Mouse (Mus musculus): Measurements from ENCODE around the gene Acoxl. TPM values are rescaled to one million over a fixed set of nuclear protein-coding genes. Genes with fewer than 3 reads are reported as not detected.

The Acoxl gene
- total RNA-seq, 2 experiments from 2014 or later = not detected

DNA sequence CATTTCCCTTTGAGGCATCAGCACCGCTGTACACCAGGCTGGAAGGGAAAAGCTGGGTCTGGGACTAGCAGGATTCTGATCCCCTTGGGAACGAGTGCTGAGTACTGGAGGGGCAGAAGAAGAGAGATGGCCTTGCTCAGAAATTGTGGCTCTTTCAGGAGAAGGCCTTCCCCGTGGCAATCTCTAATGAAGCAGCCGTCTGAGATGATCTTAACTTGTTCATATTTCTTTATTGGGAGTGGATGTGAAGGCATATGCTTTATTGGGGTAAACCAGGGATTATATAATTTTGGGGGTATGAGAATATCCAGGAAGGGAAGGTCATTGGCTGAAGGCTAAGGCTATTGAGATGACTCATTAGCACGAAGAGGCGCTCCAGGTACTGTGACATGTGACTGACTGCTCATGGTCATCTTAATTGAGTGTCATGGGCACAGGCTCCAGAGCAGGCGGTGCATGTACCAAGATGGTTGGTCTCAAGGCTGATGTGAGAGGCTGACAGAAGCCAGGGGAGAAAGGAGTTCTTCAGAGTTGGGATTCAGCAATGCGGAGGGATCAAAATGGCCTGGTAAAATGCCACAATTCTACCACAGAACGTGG is 195.5 kb downstream of the Acoxl start:
- no peak for DNase-seq

DNA sequence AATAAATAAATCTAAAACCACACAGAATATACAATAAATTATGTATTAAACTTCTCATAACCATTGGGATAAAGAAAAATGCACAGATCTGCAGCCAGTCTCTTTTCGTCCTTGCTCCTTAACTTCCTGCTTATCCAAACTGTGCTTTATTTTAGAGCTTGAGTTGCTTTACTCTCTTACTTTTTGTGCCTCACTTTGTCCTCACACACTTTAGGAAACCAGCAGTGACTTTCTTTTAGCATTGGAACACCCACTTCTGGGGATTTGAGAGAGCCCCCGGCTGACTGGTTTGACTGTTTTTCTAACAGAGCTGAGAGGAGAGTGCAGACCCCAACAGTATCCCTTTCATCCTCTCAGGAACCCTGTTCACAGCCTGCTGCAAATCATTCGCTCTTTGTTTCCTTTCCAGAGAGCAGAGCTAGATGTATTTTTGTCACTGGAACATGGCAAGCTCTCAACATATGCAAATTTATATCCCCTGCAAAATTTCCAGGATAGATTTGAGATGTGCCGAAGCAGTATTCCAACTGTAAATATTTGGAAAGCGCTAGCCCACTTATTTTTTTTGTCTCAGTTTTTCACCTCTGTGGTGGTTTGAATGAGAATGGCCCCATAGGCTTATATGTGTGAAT is 199.7 kb downstream of the Acoxl start:
- DNase-seq = no peak

DNA sequence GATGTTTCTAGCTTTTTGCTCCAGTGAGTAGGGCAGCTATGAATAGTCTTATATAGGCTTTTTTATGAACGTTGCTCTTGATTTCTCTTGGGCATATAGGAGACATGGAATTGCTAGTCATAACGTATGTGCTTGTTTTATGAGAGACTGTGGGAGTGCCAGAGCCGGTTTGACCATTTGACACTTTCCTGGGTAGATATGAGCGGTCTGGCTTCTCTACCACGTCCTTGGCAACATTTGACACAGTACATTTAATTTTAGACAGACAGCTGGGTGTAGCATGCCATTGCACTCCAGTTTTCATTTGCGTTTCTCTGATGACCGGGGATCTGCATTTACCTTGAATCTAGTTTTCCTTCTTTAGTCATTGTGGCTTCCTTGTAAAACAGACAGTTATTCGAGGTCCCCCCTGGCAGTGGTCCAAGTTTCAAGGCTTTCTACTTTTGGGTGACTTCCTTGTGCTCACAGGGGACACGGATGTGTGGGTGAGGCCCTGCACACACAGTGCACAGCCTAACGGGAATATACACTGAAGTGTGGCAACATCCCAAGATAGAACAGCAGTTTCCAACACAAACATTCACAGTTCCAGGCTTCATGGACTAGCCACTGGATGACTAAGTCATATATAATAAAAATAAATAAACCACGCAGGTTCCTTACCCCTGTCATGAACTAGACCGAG is 202.5 kb downstream of the Acoxl start:
- no peak for DNase-seq

DNA sequence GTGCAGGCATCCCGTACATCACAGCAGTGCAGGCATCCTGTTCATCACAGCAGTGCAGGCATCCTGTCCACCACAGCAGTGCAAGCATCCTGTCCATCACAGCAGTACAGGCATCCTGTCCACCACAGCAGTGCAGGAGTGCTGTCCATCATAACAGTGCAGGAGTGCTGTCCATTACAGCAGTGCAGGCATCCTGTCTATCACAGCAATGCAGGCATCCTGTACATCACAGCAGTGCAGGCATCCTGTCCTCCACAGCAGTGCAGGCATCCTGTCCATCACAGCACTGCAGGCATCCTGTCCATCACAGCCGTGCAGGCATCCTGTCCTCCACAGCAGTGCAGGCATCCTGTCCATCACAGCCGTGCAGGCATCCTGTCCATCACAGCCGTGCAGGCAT is 207.8 kb downstream of the Acoxl start:
- DNase-seq = no peak

DNA sequence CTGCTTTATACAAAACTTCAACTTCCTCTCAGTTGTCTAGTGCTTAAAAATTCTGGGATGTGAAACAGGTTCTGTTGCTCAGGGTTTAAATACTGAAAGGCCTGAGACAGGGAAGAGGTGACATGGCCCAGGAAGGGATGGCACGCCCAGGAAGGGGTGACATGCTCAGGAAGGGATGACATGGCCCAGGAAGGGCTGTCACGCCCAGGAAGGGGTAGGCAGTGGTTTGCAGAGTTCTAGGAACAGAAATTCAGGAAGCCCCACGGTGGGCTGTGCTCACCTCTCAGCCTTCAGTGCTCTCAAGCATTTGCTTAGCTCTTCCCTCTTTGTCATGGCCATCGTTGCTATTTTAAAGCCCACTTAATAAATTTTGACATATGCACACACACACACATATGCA is 216.2 kb downstream of the Acoxl start:
- no peak for DNase-seq

DNA sequence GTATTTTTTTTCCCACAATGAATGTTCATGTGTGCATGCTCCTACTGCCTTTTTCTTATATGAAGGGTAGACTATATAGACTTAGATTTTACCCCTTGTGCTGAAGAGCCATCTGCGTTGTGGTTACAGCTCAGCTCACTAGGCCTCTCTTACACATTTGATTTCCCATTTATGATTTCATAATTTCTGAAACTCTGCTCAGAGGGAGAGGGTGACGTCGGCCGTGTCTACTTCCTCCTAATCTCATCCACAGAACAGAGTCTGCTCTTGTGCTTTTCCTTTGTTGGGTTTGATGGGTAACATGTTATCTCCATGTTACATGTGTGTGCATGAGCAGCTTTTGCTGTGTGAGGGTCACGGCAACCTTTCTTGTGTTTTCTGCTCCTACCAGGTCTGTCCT is 219.2 kb downstream of the Acoxl start:
- no peak for DNase-seq

DNA sequence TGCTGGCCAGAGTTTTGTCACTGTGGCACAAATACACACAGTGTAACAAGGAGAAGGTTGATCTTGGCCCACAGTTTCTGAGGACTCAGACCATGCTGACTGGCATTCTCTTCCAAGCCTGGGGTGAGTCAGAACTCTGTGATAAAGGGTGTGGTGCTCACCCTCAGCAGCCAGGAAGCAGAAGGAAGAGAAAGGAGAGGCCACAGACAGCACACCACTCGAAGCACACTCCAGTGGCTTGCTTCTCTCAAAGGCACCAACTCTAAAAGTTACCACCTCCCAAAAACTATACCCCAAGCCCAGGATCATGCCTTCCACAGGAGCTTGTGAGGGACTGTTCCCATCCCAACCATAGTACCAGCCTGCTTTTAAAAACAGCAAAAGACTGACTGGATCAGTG is 220.0 kb downstream of the Acoxl start:
- DNase-seq = no peak

DNA sequence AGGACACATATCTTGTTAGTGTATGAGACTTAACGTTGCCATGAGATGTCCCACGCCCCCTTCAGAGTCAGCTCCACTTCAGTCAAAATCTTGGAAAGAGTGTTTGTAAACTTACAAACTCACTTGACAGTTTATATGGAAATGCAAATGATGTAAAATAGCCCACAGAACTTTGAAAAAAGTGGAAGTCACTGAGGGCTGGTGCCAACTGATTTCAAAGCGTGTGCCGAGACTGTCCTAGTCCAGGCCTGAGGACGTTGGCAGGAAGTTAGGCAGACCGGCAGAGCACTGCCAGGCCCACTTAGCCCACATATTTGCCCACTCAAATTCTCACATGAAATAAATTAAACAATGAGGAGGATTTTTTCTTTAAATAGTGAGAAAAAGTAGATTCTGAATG is 221.5 kb downstream of the Acoxl start:
- no peak for DNase-seq

DNA sequence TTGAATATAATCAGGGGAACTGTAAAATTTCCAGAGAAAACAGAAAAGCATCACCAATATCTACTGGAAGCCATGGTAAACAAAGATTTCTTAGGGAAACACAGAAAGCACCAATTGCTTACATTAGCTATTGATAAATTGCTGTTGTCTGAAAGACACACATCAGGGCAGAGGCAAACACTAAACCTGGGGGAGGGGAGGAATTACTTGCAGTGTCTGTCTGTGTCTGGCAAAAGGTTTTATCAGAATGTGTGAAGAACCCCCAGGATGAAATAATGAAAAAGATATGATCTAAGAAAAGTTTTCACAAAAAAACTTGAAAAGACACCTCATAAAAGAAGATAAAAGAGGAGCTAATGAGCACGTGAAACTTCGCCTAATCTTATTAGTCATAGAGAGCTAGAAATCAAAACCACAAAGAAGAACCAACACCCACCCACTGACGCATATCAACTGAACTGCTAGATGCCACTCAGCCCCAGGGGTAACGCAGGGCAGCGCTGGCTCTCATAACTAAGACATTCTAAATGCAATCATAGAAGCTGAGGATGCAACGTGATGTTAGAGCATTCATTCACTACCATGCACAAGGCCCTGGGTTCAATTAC is 222.1 kb downstream of the Acoxl start:
- no peak for DNase-seq

DNA sequence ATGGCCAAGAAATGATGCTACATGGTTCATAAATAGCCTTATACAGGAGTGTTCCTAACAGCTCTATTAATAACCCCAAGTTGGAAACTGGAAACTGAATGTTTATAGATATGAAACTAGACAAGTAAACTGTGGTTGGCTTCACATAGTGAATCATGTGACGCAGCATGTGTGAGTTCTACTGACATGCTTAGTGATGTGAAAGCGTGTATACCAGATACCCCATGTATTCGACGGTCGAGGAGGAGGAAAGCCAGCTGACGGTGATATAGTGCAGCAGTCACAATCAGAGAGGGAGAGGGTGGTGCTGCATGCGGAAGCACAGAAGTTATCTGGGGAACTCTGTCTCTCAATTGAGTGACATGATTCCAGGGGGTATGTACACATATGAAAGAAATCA is 222.8 kb downstream of the Acoxl start:
- DNase-seq = no peak

DNA sequence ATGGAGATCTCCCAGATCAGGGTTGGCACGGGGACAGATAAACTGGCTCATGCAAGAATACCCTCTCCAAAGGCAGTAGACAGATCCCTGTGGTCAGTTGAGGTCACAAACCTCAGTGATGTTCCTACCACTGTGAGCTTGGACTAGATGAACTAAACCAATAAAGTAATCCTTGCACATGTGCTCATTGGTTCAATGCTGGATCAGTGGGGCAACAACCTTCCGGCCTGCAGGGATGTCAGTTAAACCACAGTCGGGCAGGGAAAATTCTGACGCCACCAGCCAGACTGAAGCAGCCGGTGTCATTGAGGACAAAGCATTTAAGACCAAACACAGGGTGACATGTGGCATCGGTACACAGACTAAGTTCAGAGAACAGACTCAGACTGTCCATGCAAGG is 224.1 kb downstream of the Acoxl start:
- no peak for DNase-seq

DNA sequence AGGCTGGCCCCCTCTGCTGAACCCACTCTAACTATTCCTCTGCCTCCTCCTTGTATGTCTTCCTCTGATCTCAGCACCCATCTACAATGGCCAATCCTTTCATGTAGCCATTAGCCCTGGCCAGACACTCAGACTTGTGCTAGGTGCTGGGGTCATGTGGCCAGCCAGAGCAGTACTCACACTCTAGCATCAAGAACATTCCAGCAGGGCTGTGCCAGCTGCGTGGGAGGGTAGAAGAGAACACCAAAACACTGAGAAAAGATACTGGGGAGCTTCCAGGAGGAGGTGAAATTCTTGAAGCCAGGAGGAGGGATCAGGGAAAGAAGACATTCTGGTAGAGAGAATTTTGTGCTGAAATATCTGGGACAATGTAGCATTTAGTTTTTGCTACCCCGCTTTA is 226.3 kb downstream of the Acoxl start:
- DNase-seq = no peak

DNA sequence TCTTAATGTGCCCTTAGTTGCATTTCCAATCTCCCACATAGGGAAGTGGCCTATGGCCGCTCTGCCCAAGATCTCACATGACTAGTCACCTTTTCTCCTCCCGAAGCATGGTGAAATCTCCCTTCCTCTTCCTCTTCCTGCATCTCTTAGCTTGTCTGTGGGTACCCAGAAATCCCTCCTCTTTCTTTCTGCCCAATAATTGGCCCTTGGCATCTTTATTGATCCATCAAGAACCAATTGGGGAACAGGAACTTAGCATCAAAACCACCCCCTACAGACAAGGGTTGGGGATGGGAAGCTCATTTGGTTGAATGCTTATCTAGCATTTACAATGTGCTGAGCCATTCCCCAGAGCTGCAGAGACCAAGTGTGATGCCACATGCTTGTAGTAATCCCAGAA is 226.9 kb downstream of the Acoxl start:
- no peak for DNase-seq

DNA sequence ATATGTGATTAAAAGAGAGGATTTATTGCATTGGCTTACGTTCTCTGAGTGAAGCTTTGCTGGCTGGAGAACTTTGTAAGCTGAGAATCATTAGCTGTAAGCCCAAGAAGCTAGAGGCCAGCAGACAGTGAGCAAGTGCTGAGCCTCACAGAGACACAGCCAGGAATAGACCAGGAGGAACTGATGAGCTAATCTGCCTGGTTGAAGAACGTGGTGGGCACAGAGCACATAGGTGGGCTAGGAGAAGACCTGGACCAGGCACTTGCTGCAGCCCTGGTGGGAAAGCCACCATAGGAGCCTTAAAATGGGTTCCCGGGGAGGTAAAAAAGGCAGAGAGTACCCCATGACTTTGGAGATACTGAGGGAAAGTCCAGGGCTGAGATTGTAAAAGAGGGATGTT is 228.5 kb downstream of the Acoxl start:
- no peak for DNase-seq

DNA sequence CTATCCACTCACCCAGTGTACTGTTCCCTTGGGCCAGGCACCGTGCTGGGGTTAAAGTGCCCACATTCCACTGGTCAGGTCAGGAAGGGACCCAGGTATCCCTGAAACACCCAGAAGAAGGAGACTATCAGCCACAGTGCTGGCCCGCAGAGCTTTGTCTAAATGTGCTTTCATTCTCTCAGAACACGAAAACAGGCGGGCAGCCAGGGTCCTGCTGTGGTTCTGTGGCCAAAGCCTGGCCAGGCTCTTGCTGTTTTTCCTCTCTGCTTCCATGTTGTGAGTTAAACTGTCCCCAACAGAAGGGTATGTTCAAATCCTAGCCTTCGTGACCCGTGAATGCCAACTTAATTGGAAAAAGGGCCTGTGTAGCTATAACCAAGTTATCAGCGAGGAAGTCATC is 228.9 kb downstream of the Acoxl start:
- DNase-seq = no peak

DNA sequence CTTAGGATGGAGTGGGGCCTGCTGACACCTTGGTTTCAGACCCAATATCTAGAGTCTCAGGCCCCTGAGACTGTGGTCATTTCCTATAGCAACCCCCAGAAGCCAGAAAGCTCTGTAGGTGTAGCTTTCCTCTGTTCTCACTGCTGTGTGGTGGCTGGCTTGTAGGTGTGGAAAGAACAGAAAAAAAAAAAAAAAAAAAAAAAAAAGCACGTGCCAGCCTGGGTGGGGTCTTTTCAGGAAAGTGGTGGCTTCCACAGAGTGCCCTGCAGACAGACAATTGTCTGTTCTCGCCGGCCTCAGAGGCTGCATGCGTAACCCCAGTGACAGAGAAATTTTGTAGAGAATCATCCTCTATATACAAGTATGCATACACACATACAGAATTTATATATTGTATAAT is 229.5 kb downstream of the Acoxl start:
- no peak for DNase-seq

DNA sequence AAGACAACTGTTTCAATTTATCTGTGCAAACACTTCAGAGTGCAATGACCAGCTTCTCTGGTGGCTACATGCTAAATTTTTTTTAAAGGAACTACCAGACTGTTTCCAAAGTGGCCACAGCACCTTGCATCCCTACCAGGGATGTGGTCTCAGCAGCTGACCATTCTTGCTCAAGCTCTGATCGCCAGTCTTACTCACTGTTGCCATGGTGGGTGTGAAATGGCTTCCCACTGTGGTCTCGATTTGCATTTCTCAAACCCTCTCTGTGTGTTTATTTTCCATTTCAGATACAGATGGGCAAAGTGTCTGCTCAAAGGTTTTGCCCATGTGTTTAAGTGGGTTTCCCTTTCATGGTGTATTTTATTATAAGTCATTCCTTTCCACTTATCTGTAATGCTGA is 230.3 kb downstream of the Acoxl start:
- no peak for DNase-seq

DNA sequence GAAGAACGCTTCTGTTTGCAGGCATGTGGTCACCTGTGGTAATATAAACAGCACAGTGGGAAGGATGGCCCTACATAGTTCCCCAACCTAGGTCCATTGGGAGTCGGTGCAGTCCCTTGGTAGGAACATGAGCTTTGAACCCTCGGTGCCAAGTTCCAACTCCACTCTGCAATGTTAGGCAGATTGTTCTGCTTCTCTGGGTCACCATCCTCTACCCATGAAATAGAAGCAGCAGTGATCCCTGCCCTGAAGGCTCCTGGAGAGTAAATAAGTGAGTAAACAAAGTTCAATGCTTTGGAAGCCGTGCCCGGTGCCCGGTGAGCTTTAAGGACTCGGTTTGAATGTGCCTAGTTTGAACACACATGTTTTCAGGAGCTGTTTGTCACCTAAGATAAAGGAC is 233.1 kb downstream of the Acoxl start:
- no peak for DNase-seq

DNA sequence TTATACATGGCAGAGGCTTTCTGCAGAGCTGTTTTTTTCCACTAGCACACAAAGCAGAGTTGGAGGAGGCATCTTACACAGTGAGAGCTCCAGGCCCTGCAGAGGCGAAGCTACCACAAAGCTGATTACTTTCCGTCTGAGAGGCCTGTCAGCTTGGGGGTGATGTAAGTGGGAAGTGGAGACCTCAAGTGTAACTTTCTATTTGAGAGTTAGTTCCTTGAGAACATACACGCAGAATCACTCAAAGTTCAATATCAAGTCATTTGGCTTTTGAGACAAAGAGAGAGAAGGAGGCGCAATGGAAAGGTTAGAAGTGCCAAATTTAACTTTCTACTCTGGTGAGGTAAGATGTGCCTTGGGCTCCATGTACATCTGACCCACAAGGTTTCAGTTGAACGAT is 234.3 kb downstream of the Acoxl start:
- no peak for DNase-seq

DNA sequence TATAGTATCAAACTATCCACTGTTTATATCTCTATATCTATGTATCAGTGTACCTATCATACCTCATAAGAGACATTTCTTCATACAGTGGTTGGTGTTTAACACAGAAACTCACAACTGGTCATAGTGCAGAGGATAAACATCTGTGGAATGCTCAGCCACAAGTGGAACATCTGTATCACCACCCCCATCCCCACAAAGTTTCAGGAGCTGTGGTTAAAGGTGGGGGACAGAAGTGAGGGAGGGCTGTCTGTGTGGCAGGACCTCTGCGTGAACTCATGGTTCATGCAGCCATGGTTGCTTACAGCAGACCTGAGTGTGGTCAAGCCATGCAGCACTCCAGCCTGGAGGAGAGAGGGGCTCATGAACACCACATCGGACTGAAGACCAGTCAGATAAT is 234.9 kb downstream of the Acoxl start:
- no peak for DNase-seq

DNA sequence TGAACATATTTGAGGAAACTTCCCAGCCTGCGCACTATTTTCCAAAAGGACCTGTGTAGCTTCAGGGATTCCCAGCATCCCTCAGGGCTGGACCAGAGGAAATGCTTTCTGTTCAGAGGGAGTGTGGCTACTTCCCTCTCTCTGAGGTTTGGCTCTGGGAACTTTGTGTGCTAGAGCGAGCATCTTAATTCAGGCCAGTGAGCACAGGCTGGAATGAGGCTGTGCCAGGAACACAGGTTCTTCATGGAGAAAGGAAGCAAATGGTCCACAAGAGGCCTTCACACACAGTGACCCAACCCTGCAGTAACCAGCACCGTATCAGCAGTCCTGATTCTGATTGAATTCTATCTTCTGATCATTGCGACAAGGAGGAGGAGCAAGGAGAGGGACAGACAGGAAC is 238.3 kb downstream of the Acoxl start:
- no peak for DNase-seq

DNA sequence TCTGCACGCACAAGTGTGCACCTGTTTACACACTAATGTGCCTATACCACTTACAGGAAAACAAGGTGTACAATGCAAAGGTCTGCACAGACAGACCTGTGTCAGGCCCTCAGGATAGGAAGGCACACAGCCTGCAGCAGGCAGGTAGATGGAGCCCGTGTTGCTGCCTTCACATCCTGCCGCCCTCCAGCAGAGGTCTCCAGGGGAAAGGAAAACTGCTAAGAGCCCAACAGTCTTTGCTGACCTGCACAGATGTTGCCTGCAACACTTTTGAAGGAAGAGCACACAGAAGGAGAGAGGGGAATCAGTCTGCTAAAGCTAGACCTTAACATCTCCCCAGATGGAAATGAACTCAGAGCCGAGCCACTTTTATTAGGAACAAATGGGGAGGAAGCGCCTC is 240.2 kb downstream of the Acoxl start:
- no peak for DNase-seq

DNA sequence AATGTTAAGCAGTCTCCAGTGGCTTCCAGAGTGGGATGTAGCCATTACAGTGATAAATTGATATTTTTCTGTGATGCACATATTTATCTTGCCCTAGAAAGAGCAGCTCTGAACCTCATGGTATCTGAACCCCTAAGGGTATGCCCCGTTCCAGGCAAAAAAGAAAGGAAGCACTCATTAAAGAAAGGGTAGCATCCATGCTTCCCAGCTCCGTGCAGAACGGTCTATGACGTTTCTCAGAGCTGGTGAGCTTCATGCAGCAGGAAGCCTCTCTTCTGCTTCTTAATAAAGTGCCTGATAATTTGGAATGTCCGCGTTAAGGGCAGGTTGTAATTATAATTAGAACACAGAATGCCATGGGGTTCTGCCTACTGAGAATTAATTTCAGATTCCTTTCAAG is 240.6 kb downstream of the Acoxl start:
- DNase-seq = no peak

DNA sequence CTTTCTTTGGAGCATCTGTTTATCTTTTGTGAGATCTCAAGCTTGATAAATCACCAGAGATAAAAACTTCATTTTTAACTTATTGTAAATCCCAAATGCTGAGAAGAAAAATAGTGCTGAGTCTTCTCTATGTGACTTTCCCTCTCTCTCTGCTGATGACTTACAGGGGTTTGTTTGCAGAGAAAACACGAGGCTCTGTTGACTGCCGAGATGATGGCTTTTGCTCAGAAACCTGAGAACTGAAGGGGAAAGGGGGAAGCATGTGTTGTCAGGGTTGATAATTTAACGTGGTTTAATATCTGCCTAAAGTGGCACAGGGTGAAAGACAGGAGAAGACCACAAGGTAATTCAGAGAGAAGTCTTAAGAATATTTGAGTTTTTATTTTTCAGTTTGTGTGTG is 245.2 kb downstream of the Acoxl start:
- no peak for DNase-seq
